Mouse (Mus musculus) forebrain, postnatal 0 days (tissue): ENCODE results near the gene Prr15l. TPM values are rescaled to one million over a fixed set of nuclear protein-coding genes. Genes with fewer than 3 reads are reported as not detected.

Source experiments
- ATAC-seq: fragments of 200-750 bp; cut with Nextera tagmentation; 2 replicates; pipeline ENCODE4 v1.8.0; 2017; ENCODE audit warnings: mild to moderate bottlenecking, moderate library complexity
- DNase-seq: peaks from one replicate; pipeline ENCODE4 v3.0.0-alpha.2; 2015
- H3K27ac ChIP-seq: fragments of 300-500 bp; sonication (generic); 2 replicates; pipeline ENCODE4 v1.5.1; 2014; ENCODE audit warnings: low read depth, mild to moderate bottlenecking, antibody characterized with exemption, low read length, moderate library complexity, mixed read lengths
- H3K27me3 ChIP-seq: fragments of 300-500 bp; sonication (generic); 2 replicates; pipeline ENCODE4 v1.6.1; 2014; ENCODE audit warnings: mild to moderate bottlenecking, low read length, mixed read lengths; ENCODE audit not compliant: insufficient read depth
- H3K36me3 ChIP-seq: fragments of 300-500 bp; sonication (generic); 2 replicates; pipeline ENCODE4 v1.6.1; 2014; ENCODE audit warnings: mild to moderate bottlenecking, moderate library complexity; ENCODE audit not compliant: insufficient read depth
- H3K4me1 ChIP-seq: fragments of 300-500 bp; sonication (generic); 2 replicates; pipeline ENCODE4 v1.6.1; 2014; ENCODE audit warnings: antibody characterized with exemption; ENCODE audit not compliant: insufficient read depth
- H3K4me2 ChIP-seq: fragments of 300-500 bp; sonication (generic); 2 replicates; pipeline ENCODE4 v1.6.1; 2014; ENCODE audit warnings: low read depth, mild to moderate bottlenecking, moderate library complexity
- H3K4me3 ChIP-seq: fragments of 300-500 bp; sonication (generic); 2 replicates; pipeline ENCODE4 v1.5.1; 2014; ENCODE audit warnings: low read depth, low read length, mixed read lengths
- H3K9ac ChIP-seq: fragments of 300-500 bp; sonication (generic); 2 replicates; pipeline ENCODE4 v1.6.1; 2014; ENCODE audit warnings: mild to moderate bottlenecking
- H3K9me3 ChIP-seq: fragments of 300-500 bp; sonication (generic); 2 replicates; pipeline ENCODE4 v1.6.1; 2016; ENCODE audit warnings: low read length
- CTCF ChIP-seq: sonication (generic); IDR thresholded peaks from 2 replicates; pipeline ENCODE4 v1.5.1; 2016; ENCODE audit warnings: antibody characterized with exemption, control low read depth, low read depth
- WGBS: fragments of 180-500 bp; shearing (Covaris S2); extraction: QIAGEN DNeasy Blood & Tissue Kit; methylation state at CpG from one replicate; pipeline ENCODE4 v1.1.7; 2014; 5-methylcytosine and 5-hydroxymethylcytosine counted together
- polyA plus RNA-seq: library from polyadenylated mRNA; unstranded; fragments of >200 nt; fragmentation: Nextera tagmentation; extraction: Ambion mirVana; gene quantifications from 2 replicates; pipeline ENCODE4 v1.2.1, GENCODE M21; 2015
- total RNA-seq: library from RNA; depleted of rRNA; stranded (reverse); fragments of >200 nt; gene quantifications from 2 replicates; pipeline ENCODE4 v1.2.3, GENCODE M21; 2014

The Prr15l gene
- total and polyA plus RNA-seq, 2 experiments from 2014 or later: 0.11 TPM; not detected in 1

DNA sequence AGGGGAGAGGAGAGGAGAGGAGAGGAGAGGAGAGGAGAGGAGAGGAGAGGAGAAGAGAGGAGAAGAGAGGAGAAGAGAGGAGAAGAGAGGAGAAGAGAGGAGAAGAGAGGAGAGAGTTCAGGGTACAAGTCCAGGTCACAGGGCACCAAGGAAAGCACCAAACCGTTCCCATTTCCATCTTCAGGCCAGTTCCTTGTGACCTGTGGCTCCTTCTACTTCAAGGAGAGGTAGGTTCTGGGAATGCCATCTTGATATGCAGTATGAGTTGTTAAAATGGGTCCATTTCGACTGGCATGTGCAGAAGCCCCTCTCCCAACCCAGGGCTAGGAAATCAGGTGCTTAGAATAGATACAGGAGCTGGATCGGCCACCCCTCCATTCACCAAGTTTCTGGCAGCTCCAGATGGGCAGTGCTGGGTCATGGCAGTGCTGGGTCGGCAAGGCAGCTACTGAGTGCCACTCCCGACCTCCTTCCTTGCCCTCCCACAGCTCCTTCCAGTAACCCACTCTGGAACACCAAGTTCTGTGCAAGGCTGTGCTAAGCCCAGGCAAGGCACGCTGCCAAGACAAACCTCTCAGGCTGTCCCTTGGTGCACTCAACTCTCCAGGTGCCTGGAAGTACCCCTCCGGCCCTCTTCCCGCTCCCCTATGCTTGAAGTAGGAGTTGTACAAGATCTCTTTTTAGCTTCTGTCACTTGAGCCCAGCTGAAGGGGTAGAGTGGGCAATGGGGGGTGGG lies 3.6 kb downstream of the Prr15l start:
- H3K9ac ChIP-seq: no peak overlapping the region
- DNase-seq: no peak

GRCm38 (mm10) chr11:96933562-96934276 lies 5.8 kb downstream of the Prr15l start:
- Histone ChIP-seq H3K27me3 (no peaks in the 10 kb centered on the region), H3K9me3 (no peaks in the 10 kb centered on the region), H3K9ac (no peak overlapping the region), H3K27ac (no peak overlapping the region), H3K4me1 (no peaks in the 10 kb centered on the region), H3K4me2 (no peak overlapping the region), H3K36me3 (no peaks in the 10 kb centered on the region), H3K4me3 (no peak overlapping the region)
- 92% methylated on average over 13 of the region's 13 CpGs for WGBS
- DNase-seq (no peak), ATAC-seq (no peak)
- no peak for TF ChIP-seq CTCF

More for the DNA sequence above, 3.6 kb downstream of the Prr15l start:
- Histone ChIP-seq H3K4me1 (no peaks in the 10 kb centered on the region), H3K36me3 (no peaks in the 10 kb centered on the region), H3K4me2 (no peak overlapping the region), H3K27ac (no peak overlapping the region), H3K9me3 (no peaks in the 10 kb centered on the region), H3K4me3 (no peak overlapping the region), H3K27me3 (no peaks in the 10 kb centered on the region; the same call in 1 of the 2 replicates)
- ATAC-seq: no peak
- TF ChIP-seq CTCF: no peak
- 64% methylated on average over 8 of the region's 8 CpGs for WGBS

DNA sequence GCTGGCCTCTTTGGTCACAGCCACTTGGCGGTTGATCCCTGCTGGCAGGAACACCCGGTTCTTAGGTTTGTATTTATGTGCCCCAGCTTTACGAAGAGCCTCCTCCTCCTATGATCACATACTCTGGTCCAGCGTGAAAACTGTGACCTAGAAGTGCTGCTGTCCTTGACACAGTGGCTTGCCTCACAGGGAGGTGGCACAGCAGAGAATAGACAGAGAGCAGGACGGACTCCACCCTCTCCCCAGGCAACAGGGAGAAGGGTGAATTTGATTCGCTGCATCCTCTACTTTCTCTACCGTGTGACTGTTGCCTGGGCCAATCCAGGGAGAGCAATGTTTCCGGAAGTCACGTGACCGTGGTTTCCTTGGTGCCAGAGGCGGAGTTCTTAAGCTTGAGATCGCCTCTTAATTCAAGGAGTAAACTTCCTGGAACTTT lies 7.0 kb downstream of the Prr15l start:
- Histone ChIP-seq H3K9ac (no peak overlapping the region), H3K4me1 (no peaks in the 10 kb centered on the region), H3K27ac (no peak overlapping the region), H3K36me3 (no peaks in the 10 kb centered on the region), H3K4me3 (no peak overlapping the region), H3K9me3 (no peaks in the 10 kb centered on the region), H3K27me3 (no peaks in the 10 kb centered on the region), H3K4me2 (peak overlapping the region; percentile 39)
- DNase-seq (peak; percentile 58), ATAC-seq (peak; percentile 94)
- 27% methylated on average over 12 of the region's 12 CpGs for WGBS
- no peak for TF ChIP-seq CTCF

- H3K9ac ChIP-seq: no peak overlapping the region
- ATAC-seq (no peak), DNase-seq (no peak)
- no peaks in the 10 kb centered on the region for H3K36me3 ChIP-seq
- TF ChIP-seq CTCF: no peak
- H3K4me1 ChIP-seq: no peaks in the 10 kb centered on the region
- H3K4me2 ChIP-seq: no peak overlapping the region
- no peak overlapping the region for H3K27ac ChIP-seq
- H3K4me3 ChIP-seq: no peak overlapping the region
- WGBS: 86% methylated on average over 9 of the region's 9 CpGs
- H3K9me3 ChIP-seq: no peaks in the 10 kb centered on the region
- no peaks in the 10 kb centered on the region for H3K27me3 ChIP-seq
Observed at GRCm38 (mm10) chr11:96935872-96936650, 8.2 kb downstream of the Prr15l start.

DNA sequence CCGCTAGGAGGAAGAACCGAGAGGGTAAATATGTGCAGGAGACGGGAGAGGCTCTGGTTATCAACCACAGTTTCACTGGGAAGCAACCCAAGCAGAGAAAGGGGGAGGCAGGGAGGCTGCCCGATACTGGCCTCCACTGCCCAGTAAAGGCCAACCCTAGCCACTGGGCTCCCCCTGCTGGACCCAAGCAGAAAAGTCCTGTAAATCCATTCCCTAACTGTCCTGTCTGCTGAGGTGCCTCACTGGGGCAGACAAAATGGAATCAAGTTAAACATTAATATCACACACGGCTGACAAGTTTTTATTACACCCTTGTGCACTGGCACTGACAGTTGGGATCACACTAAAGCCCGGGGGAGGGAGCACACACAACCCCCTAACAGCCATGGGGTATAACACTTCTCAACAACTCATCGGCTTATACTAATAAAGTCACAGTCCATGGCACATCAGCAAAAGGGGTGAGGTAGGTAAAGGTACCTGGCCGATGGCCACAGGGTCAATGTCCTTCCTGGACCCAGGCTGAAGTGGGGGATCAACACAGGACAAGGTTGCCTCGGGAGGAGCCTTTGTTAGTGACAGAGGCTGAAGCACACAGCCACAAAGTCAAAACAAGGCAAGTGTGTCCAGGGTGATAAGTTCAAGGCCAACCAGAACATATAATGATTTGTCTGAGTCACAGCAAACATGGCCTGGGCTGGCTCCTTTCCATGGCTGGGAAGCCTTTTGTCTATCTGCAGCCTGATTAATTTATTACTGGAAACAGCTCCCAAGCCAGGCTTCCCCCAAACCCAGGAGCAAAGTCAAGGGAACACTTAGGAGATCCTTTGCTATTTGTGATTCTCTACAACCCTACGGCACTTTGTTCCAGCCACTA lies 9.9 kb downstream of the Prr15l start:
- Histone ChIP-seq H3K4me2 (no peak overlapping the region), H3K9ac (no peak overlapping the region), H3K4me1 (no peaks in the 10 kb centered on the region), H3K4me3 (no peak overlapping the region), H3K36me3 (no peaks in the 10 kb centered on the region), H3K9me3 (no peaks in the 10 kb centered on the region), H3K27me3 (no peaks in the 10 kb centered on the region), H3K27ac (no peak overlapping the region)
- TF ChIP-seq CTCF: peak; percentile 61
- WGBS: 56% methylated on average over 10 of the region's 10 CpGs
- ATAC-seq (no peak), DNase-seq (no peak)

- no peak for DNase-seq
- no peak overlapping the region for H3K9ac ChIP-seq
- no peaks in the 10 kb centered on the region for H3K9me3 ChIP-seq
- no peaks in the 10 kb centered on the region for H3K27me3 ChIP-seq
- TF ChIP-seq CTCF: no peak
- ATAC-seq: no peak
- no peaks in the 10 kb centered on the region for H3K4me1 ChIP-seq
- 85% methylated on average over 6 of the region's 6 CpGs for WGBS
- no peak overlapping the region for H3K27ac ChIP-seq
- no peaks in the 10 kb centered on the region for H3K36me3 ChIP-seq
- H3K4me2 ChIP-seq: no peak overlapping the region
- no peak overlapping the region for H3K4me3 ChIP-seq
Observed at GRCm38 (mm10) chr11:96938426-96938800, 10.5 kb downstream of the Prr15l start.
